Mouse (Mus musculus) heart, embryonic 13.5 days (tissue): ENCODE data around the gene Vti1a. TPM values are rescaled to one million over a fixed set of nuclear protein-coding genes. Genes with fewer than 3 reads are reported as not detected.

Experiments
- ATAC-seq: fragments of 200-750 bp; cut with Nextera tagmentation; 2 replicates; pipeline ENCODE4 v1.8.0; 2017; ENCODE audit warnings: moderate TSS enrichment; ENCODE audit not compliant: insufficient number of reproducible peaks, low FRiP score, low TSS enrichment; ENCODE audit errors: extremely low read depth
- H3K27ac ChIP-seq: fragments of 300-500 bp; sonication (generic); replicated peaks from 2 replicates; pipeline ENCODE4 v1.5.1; 2015; ENCODE audit warnings: moderate library complexity, mild to moderate bottlenecking, inconsistent platforms
- H3K27me3 ChIP-seq: fragments of 300-500 bp; sonication (generic); replicated peaks from 2 replicates; pipeline ENCODE4 v1.6.1; 2015; ENCODE audit warnings: mild to moderate bottlenecking, inconsistent platforms
- H3K36me3 ChIP-seq: fragments of 300-500 bp; sonication (generic); 2 replicates; pipeline ENCODE4 v1.6.1; 2015; ENCODE audit warnings: mild to moderate bottlenecking, inconsistent platforms
- H3K4me1 ChIP-seq: fragments of 300-500 bp; sonication (generic); 2 replicates; pipeline ENCODE4 v1.6.1; 2015; ENCODE audit warnings: inconsistent platforms
- H3K4me2 ChIP-seq: fragments of 300-500 bp; sonication (generic); 2 replicates; pipeline ENCODE4 v1.6.1; 2015; ENCODE audit warnings: inconsistent platforms, mild to moderate bottlenecking, moderate library complexity
- H3K4me3 ChIP-seq: fragments of 300-500 bp; sonication (generic); 2 replicates; pipeline ENCODE4 v1.5.1; 2015; ENCODE audit warnings: moderate library complexity, mild to moderate bottlenecking, inconsistent platforms
- H3K9ac ChIP-seq: fragments of 300-500 bp; sonication (generic); 2 replicates; pipeline ENCODE4 v1.6.1; 2015; ENCODE audit warnings: inconsistent platforms, mild to moderate bottlenecking, moderate library complexity
- H3K9me3 ChIP-seq: fragments of 300-500 bp; sonication (generic); 2 replicates; pipeline ENCODE4 v1.6.1; 2016; ENCODE audit warnings: inconsistent platforms
- WGBS: fragments of 180-500 bp; shearing (Covaris S2); methylation state at CpG from one replicate; pipeline ENCODE4 v1.1.7; 2015; ENCODE audit warnings: mixed read lengths; 5-methylcytosine and 5-hydroxymethylcytosine counted together
- polyA plus RNA-seq: library from polyadenylated mRNA; unstranded; fragments of >200 nt; fragmentation: Nextera tagmentation; extraction: Ambion mirVana; gene quantifications from 2 replicates; pipeline ENCODE4 v1.2.1, GENCODE M21; 2015

Vti1a gene
- polyA plus RNA-seq, 1 experiment from 2014 or later = 14.7 TPM

DNA sequence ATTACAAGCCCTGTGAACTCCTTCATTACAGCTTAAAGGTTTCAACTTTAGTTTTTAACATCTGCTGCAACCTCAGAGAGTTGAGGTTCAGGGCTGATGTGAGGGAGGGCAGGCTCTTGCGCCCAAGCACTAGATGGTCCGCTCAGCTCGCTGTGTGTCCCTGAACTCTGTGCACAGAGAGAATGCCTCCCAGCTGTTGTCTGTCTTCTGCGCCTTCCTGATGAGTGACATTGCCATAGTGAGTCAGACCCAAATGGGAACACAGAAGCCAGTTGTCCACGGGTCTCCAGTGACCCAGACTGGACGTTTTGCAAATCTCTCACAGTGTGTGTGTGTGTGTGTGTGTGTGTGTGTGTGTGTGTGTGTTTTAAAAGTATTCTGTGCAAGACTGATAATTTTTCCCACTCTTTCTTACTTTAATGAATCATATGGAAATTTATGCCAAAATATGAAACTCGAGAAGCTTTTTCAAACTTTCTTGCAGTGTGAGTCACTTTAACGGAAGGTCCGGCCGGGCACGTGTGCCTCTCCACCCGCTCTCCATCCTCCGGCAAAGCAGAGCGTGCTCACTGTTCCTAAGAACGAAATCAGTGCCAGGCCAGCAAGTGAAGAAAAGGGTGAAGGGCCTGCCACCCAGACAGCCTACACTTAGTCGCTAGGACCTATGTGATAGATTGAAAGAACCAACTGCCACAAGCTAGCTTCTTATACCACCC, 277.8 kb downstream of the Vti1a start:
- Histone ChIP-seq H3K27me3 (0 out of 2 replicates have a peak, but pooled peaks cover 3% of the 10 kb centered on the region), H3K9ac (no peak overlapping the region), H3K4me3 (no peak overlapping the region), H3K9me3 (no peaks in the 10 kb centered on the region), H3K4me1 (peaks cover 57% of the 10 kb centered on the region), H3K36me3 (no peaks in the 10 kb centered on the region), H3K27ac (0 out of 2 replicates have a peak overlapping the region, but pooled peaks have one; percentile 12), H3K4me2 (peak overlapping the region; percentile 19; the same call in 1 of the 2 replicates)
- ATAC-seq = no peak
- WGBS = 69% methylated on average over 16 of the region's 16 CpGs

DNA sequence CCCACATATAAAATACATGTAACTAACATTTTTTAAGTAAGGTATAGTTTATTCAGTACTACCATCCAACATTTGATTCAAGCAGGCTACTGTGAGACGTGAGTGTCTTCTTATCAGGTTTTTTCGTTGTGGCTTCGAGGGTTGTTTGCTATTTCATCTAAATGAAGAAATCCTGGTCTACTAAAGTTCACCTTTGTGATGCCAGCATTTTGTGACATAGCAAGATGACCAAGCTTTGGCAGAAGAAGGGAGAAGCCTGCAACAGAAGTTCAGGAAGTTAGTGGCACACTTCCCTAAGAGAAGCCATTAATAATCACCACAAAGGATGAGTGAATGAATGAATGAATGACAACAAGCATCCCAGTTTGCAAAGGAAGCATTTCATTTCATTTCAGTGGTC, 278.4 kb downstream of the Vti1a start:
- Histone ChIP-seq H3K4me1 (peaks cover 63% of the 10 kb centered on the region), H3K27me3 (0 out of 2 replicates have a peak, but pooled peaks cover 1% of the 10 kb centered on the region), H3K9ac (no peak overlapping the region), H3K27ac (no peak overlapping the region), H3K4me2 (no peak overlapping the region), H3K4me3 (no peak overlapping the region), H3K9me3 (no peaks in the 10 kb centered on the region), H3K36me3 (no peaks in the 10 kb centered on the region)
- no peak for ATAC-seq
- WGBS = 84% methylated on average over 3 of the region's 3 CpGs

DNA sequence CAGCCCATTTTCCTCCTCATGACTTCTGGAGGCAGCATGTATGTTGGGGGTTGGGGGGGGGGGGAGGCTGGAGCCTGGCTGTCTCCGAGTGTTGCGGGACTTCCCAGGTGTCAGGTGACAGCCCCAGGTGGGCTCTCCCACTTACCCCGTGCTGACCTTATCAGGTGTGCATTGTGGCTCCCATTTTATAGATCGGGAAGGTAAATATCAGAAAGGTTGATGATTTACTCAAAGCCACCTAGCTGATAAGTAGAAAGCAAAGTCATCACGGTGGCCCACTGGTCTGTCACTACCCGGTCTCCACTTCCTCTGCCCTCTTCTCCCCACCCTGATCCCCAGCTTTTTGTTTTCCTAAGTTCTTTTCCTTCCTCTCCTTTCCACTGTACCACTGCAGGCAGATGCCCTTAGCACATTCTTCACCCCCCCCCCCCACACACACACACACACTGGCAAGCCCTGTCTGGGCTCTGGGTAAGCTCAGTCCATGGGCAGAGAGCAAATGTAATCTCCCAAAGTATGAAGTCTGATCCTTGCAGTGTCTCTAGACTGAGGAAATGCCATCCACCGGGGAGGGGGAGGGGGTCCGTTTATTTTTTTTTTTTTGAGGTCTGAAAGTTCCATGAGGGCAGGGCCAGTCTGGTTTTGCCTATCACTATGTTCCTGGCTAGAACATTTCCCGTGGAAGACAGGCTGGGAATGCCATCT, 280.0 kb downstream of the Vti1a start:
- no peaks in the 10 kb centered on the region for H3K9me3 ChIP-seq
- H3K9ac ChIP-seq = 0 out of 2 replicates have a peak overlapping the region, but pooled peaks have one; percentile 2
- peak overlapping the region; percentile 79 for H3K27ac ChIP-seq
- WGBS = 29% methylated on average over 9 of the region's 9 CpGs
- no peaks in the 10 kb centered on the region for H3K27me3 ChIP-seq
- H3K4me2 ChIP-seq = peak overlapping the region; percentile 38
- no peak overlapping the region for H3K4me3 ChIP-seq
- peaks cover 70% of the 10 kb centered on the region for H3K4me1 ChIP-seq
- no peaks in the 10 kb centered on the region for H3K36me3 ChIP-seq
- ATAC-seq = no peak

DNA sequence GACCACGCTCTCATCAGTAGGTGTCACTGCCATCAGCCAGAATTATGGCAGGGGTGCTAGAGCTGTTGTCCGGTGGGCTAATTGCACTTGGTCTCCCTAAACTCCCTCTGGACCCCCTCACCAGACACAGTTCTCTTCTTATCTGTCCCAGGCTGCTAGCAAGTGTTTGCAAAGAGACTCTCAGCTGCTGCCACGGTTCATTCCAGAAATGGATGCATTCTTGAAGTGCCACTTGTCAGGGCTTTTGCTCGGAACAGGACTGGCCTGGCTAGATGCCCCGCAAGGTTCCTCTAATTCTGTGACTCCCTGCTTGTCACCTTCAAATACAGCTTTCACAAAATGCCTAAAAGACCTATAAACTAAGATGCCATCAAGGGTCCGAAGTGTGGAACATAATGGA, 280.7 kb downstream of the Vti1a start:
- Histone ChIP-seq H3K9me3 (no peaks in the 10 kb centered on the region), H3K36me3 (no peaks in the 10 kb centered on the region), H3K27ac (peak overlapping the region; percentile 79), H3K4me1 (peaks cover 74% of the 10 kb centered on the region), H3K9ac (0 out of 2 replicates have a peak overlapping the region, but pooled peaks have one; percentile 2), H3K27me3 (no peaks in the 10 kb centered on the region), H3K4me2 (peak overlapping the region; percentile 38), H3K4me3 (no peak overlapping the region)
- no peak for ATAC-seq
- WGBS = 15% methylated on average over 6 of the region's 6 CpGs

DNA sequence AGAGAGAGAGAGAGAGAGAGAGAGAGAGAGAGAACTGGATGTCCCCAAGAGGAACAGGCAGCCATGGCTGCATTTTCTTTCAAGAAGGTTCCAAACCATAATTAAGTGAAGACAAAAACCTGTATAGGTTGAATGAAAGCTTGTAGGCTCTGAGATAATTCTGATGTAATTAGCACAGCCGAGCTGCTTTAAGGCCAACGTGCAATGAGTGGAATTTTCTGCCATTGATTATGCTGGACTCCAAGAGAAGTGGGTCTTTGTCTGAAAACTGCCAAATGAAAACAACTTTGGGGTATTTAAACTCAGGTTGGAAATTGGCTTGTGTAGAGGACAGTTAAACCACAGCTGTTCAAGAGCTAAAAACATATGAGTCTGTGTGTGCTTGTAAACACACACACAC, 281.2 kb downstream of the Vti1a start:
- H3K4me3 ChIP-seq = no peak overlapping the region
- no peaks in the 10 kb centered on the region for H3K27me3 ChIP-seq
- no peak overlapping the region for H3K9ac ChIP-seq
- H3K36me3 ChIP-seq = no peaks in the 10 kb centered on the region
- peak overlapping the region; percentile 38 for H3K4me2 ChIP-seq
- peaks cover 75% of the 10 kb centered on the region for H3K4me1 ChIP-seq
- peak overlapping the region; percentile 79 for H3K27ac ChIP-seq
- ATAC-seq = no peak
- WGBS = 35% methylated on average over 2 of the region's 2 CpGs
- H3K9me3 ChIP-seq = no peaks in the 10 kb centered on the region

DNA sequence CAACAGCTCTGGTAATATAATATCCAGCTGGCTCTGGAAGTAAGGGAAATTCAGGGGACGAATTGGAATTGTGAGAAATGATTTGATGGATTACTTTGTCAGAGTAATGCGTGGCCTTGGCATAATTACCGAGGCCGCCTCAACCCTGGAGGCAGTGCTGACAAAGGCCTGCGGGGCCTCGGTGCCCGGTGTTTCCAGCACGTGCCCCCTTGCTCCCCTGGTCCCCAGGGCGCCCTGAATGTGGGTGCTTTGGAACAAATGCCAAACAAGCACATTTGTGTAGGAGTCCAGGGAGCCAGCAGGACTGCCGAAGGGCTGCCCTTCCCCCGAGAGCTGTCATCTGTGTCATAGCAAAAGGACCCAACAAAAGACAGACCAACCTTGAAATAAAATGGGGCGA, 281.9 kb downstream of the Vti1a start:
- Histone ChIP-seq H3K4me2 (no peak overlapping the region), H3K36me3 (no peaks in the 10 kb centered on the region), H3K9ac (no peak overlapping the region), H3K4me1 (peaks cover 71% of the 10 kb centered on the region), H3K27me3 (no peaks in the 10 kb centered on the region), H3K27ac (no peak overlapping the region), H3K4me3 (no peak overlapping the region), H3K9me3 (no peaks in the 10 kb centered on the region)
- WGBS = 59% methylated on average over 12 of the region's 12 CpGs
- ATAC-seq = no peak

DNA sequence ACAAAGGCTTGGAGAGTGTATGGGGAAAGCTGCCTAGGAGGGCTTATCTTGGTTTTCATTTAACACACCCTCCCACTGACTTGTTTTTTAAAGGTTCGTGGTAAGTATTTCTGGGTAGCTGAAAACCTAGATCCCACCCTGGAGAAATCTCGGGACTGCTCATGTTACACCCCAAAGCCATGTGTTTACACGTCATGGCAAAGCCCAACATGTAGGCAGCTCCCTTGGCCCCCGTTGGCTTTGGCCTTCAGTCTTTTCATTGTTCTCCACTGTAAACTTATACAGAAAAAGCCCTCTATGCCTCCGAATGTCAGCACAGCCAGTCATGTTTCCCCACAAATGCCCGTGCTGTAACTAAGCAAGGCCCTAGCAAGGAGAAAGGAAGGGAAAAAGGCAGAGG, 283.0 kb downstream of the Vti1a start:
- H3K4me3 ChIP-seq = no peak overlapping the region
- no peaks in the 10 kb centered on the region for H3K27me3 ChIP-seq
- H3K27ac ChIP-seq = 0 out of 2 replicates have a peak overlapping the region, but pooled peaks have one; percentile 0
- no peaks in the 10 kb centered on the region for H3K36me3 ChIP-seq
- 52% methylated on average over 6 of the region's 6 CpGs for WGBS
- no peak overlapping the region for H3K4me2 ChIP-seq
- peaks cover 61% of the 10 kb centered on the region for H3K4me1 ChIP-seq
- H3K9me3 ChIP-seq = no peaks in the 10 kb centered on the region
- H3K9ac ChIP-seq = no peak overlapping the region
- no peak for ATAC-seq

DNA sequence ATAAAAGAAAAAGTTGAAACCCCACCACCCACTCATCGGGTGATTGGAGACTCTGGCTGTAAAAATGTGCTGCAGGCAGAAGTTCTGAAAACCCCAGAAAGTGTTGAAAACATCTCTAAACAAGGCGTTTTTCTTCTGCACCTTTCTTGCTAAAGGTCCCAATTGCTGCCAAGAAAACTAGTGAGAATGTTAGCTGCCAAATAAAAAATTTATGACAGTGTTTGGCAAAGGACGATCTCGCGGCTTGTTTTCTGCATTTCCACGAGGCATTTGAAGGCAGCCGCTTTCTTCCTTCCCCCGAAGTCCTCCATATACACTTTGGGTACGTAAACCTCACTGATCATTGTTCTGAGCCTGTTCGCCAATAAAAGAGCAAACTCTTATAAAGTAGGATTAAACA, 291.6 kb downstream of the Vti1a start:
- WGBS = 78% methylated on average over 10 of the region's 10 CpGs
- no peak overlapping the region for H3K4me2 ChIP-seq
- no peaks in the 10 kb centered on the region for H3K9me3 ChIP-seq
- H3K27me3 ChIP-seq = no peaks in the 10 kb centered on the region
- no peak for ATAC-seq
- no peak overlapping the region for H3K27ac ChIP-seq
- no peak overlapping the region for H3K4me3 ChIP-seq
- no peaks in the 10 kb centered on the region for H3K36me3 ChIP-seq
- no peak overlapping the region for H3K9ac ChIP-seq
- H3K4me1 ChIP-seq = peaks cover under 1% of the 10 kb centered on the region; the same call in 1 of the 2 replicates

DNA sequence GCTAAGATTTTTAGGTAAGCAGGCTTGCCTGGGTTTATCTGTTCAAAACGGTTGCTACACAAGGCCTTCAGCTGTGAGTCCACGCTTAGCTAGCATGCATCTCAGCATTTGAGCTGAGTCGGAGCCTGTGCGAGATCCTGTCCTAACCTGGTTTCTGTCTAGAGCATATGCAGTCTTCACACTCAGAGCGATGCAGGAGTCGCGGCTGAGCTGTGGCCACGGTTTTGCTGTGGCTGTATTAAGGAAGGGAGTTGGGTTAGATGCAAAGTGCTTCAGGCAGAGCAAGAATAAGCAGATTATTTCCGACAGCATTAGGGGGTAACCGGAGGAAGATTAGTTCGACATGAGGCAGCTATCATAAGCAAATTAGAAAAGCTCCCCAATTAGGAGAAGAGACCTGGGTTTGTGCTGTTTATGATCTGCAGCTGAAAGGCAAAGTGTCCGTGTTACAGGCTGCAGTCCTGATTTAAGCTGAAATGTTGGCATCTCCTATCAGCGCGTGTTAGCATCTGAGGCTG, 292.8 kb downstream of the Vti1a start:
- Histone ChIP-seq H3K4me2 (no peak overlapping the region), H3K4me1 (peaks cover 5% of the 10 kb centered on the region; the same call in 1 of the 2 replicates), H3K9ac (no peak overlapping the region), H3K4me3 (no peak overlapping the region), H3K27ac (no peak overlapping the region), H3K9me3 (no peaks in the 10 kb centered on the region), H3K36me3 (no peaks in the 10 kb centered on the region), H3K27me3 (0 out of 2 replicates have a peak, but pooled peaks cover 2% of the 10 kb centered on the region)
- ATAC-seq = no peak
- 82% methylated on average over 14 of the region's 14 CpGs for WGBS

DNA sequence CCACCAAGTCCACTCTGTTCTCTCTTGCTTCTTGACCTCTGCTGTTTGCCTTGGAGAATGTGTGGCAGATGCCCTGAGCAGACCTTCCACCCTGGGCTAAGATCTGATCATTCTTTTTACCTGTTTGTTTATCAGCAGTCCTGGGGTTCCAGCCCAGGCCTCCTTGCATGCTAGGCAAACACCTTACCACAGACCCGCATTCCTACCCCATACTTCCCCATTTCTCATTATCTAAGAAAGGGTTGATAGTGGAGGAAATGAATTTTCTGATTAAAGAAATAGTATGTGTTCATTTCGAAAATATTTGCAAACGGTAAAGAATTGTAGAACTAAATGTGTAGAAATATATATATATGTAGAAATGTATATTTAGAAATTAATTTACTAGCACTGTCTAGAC, 293.7 kb downstream of the Vti1a start:
- no peak overlapping the region for H3K4me2 ChIP-seq
- no peak overlapping the region for H3K4me3 ChIP-seq
- no peak overlapping the region for H3K27ac ChIP-seq
- peaks cover 5% of the 10 kb centered on the region; the same call in 1 of the 2 replicates for H3K4me1 ChIP-seq
- no peaks in the 10 kb centered on the region for H3K9me3 ChIP-seq
- 0 out of 2 replicates have a peak, but pooled peaks cover 2% of the 10 kb centered on the region for H3K27me3 ChIP-seq
- WGBS = 76% methylated on average over 3 of the region's 3 CpGs
- no peaks in the 10 kb centered on the region for H3K36me3 ChIP-seq
- H3K9ac ChIP-seq = no peak overlapping the region
- ATAC-seq = no peak

DNA sequence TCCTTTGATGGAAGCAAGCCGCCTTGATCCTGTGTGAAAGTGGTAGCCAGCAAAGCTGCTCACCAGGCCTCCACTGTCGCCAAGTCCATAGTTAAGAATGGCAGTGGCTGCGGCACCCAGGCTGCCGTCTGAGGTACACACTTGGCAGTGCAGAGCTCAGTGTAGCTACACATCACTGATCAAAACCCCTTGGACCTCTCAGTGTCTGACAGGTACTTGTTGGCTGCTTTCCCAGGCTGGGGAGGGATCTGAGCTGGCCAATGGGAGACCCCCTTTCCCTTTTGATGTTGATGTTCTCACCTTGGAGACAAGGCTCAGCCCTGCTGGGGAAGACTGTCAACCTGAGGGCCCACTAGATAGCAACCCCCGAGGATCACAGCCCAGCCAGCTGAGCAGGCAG, 299.6 kb downstream of the Vti1a start:
- Histone ChIP-seq H3K4me3 (no peak overlapping the region), H3K4me2 (no peak overlapping the region), H3K27me3 (0 out of 2 replicates have a peak, but pooled peaks cover 2% of the 10 kb centered on the region), H3K9ac (no peak overlapping the region), H3K36me3 (no peaks in the 10 kb centered on the region), H3K27ac (no peak overlapping the region), H3K4me1 (peaks cover 38% of the 10 kb centered on the region), H3K9me3 (no peaks in the 10 kb centered on the region)
- 48% methylated on average over 5 of the region's 5 CpGs for WGBS
- peak; percentile 64; the same call in 1 of the 2 replicates for ATAC-seq
